Mouse (Mus musculus): ENCODE measurements at regions not wholly inside any gene's neighbourhood (a gene's known extent, or its start where the extent isn't known, plus 50 kb on each side); places are given as distances from the start of the nearest gene placed in this dataset.

DNA sequence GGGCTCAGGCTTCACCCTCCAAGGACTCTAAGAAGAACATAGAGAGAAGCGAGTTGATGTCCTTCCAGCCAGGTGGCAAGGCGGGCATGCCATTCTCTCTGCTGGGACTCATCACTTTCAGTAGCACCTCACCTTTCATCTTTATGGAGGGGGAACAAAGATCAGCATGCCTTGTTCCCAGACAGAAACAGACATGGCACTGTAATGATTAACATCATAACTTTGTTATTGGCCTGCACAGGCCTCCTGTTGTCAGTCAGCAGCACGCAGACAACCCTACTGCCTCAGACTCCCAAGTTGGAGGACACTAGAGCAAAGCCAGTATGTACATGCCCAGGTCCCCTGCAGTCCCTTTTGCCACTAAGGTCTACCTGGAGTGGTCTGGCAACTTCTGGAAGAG is 81.3 kb upstream of the Klf4 start:
- TF ChIP-seq FLI1 (IDR thresholded peaks at IDR 0.05; ENCODE audit: low read length), result no peak
- no peak for TF ChIP-seq GATA1 (IDR thresholded peaks at IDR 0.05; ENCODE audit: borderline replicate concordance, low read length)
